Mouse (Mus musculus): ENCODE data around the gene Clca4b.
"Not testable (repeated sequence)": the region's sequence is repeated elsewhere in the genome, so short reads cannot be mapped to it uniquely, and the experiment has no call there.

Clca4b gene

DNA sequence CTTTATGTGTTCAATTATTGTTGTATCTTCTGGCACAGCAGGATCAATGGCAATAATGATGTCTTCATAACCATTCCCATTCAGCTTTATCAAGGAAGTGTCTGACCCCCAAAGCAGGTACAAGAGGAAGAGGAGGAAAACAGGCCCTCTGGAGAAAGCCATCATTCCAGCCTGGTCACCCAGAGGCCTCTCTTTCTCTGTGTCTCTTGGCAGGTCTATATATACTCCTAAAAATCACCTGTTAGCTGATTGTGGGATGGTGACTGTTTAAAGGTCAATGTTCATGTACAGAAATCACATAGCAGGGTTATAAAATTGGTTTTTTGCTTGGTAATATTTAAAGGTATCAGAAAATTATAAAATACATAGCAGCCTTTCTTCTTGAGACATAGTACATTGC is at the start of gene Clca4b:
Gene Clca4b, minus strand, starts transcription at position 195 of the 400 bp plus-strand sequence.
- DNase-seq (ENCODE audit: low read depth): no peak

DNA sequence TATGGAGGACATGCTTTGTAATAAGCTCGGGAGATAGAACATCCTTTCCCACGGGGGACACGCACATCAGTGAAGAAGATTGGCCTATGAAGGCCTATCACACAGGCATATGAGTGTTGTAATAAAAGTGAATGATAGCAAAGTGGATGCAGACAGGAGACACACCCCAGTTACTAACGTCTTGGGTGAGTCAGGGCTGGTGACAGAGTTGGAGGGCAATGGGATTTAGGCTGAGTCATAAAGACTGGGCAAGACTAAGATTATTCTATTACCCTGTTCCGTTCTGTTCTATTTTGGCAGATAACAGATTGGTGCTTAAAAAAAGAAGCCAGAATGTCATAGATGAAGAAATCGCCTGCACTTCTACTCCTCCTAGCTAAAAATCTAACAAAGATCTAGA is 48.2 kb upstream of the Clca4b start:
- DNase-seq (ENCODE audit: low read depth): no peak

- no peak for DNase-seq (ENCODE audit: low read depth)
Measured at GRCm38 (mm10) chr3:144977631-144978030, 45.3 kb upstream of the Clca4b start.

- DNase-seq (ENCODE audit: low read depth): no peak
Measured at GRCm38 (mm10) chr3:144976091-144976490, 43.8 kb upstream of the Clca4b start.

- no peak for DNase-seq (ENCODE audit: low read depth)
Measured at GRCm38 (mm10) chr3:144974945-144975344, 42.6 kb upstream of the Clca4b start, which contains the start of gene Clca4a. Clca4a (minus strand) TSS chr3:144975045.

DNA sequence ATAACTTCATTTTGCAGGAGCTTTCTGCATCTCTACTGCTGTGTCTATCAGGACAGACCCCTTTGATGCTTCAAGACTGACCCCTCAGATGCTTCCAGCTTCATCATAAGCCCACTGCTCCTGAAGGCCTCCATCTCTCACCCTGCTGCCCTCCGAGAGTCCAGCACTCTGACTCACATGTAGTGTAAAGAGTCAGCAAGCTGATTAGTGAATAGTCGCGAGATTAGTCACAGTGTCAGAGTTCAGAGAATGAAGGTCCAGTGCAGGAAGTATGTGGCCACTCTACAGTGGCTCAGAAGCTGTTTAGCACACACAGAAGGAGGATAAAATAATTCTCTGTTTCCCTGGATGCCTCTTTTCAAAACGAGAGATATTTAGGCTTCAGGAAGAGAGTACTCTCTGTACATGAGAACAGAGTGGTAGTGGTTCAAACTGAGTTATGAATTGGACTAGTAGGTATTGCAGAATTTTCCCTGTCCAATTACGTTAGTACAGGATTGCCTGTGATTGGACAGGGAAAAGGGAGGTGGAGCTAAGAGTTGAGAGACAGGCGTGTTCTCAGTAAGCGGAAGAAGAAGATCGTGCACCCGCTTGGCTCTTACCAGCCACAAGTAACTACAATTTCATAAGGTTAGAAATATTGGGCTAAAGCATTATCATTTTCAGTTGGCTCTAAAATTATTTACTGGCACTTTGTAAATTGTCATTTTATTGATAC is 39.4 kb upstream of the Clca4b start:
- no peak for DNase-seq (ENCODE audit: low read depth)

- DNase-seq (ENCODE audit: low read depth): no peak
Measured at GRCm38 (mm10) chr3:144969755-144970154, 37.4 kb upstream of the Clca4b start.

- DNase-seq (ENCODE audit: low read depth): no peak
Measured at GRCm38 (mm10) chr3:144966074-144966473, 33.7 kb upstream of the Clca4b start.

DNA sequence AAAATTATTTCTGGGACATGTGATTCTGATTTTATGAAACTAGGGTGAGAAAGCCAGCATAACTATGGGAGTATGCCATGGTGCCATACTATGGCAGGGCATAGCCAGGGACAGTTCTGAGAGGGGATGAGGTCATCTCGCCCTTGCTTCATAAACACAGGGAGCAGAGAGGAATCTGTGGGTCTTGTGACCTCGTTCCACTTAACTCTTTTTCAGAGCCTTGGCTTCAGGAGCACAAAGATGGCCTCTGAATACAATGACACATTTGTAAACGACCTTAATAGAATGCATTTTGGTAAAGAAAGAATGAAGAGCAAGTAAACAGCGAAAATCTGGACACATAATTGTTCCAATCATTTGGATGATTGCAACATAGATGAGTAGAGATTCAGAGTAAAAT is 18.5 kb upstream of the Clca4b start:
- DNase-seq (ENCODE audit: low read depth): no peak

DNA sequence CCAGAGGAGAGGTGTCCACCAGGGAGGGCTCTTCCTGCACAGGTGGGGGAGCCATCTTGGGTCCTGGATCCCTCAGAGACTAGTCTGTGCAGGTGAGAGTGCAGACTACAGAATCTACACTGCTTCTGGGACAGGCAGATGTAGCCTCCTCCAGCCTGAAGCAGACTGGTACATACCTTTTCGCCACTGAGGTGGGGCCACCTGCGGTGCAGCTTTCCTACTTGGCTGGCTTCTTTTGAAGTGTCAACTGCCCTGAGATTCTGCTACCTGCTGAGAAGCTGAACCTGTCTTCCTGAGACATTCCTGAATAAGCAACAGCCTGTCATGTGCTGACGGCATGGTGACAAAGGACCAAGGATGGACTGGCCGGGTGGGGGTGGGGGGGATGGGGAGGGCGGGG is 15.0 kb upstream of the Clca4b start:
- DNase-seq (ENCODE audit: low read depth): not testable (repeated sequence)

DNA sequence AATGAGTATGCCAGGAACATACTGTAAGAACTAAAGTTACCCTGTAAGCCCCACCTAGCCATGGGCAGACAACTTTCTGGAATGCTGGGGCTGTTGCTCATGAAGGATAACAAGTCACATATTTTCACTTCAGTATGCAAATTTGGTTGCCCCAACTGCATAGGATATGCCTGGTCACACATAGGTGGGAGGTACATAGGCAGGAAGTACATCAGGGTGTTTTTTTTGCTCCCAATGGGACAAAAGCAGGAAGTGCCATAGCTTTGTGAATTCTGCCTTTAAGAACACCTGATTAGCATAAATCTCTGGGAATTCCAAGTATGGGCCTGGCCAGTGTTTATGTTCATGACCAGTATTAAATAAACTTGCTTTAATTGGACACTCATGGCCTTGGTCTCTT is 1.3 kb upstream of the Clca4b start:
- not testable (repeated sequence) for DNase-seq (ENCODE audit: low read depth)

- peak; percentile 0 for DNase-seq (ENCODE audit: low read depth)
Measured at GRCm38 (mm10) chr3:144933011-144933491, 722 bp upstream of the Clca4b start.

DNA sequence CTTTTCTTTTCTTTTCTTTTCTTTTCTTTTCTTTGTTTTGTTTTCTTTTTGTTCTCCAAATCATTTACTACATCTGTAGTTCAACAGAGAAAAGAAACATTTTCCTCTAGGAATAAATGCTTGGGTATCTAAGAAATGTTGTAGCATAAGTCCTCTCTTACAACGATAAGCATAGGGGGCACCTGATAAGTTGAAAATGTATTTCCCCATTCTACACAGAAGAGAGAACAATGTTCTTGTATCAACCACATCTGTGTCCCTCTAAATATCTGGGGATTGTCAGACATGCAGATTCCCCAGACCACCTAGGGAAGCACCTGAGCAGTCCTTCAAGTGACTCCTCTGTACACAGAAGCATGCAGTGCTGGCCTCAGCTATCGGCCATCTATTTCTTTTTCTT is 18.3 kb downstream of the Clca4b start:
- no peak for DNase-seq (ENCODE audit: low read depth)

GRCm38 (mm10) chr3:144897042-144897678 is 35.2 kb downstream of the Clca4b start:
- DNase-seq (ENCODE audit: low read depth): no peak

- DNase-seq (ENCODE audit: low read depth): no peak
Measured at GRCm38 (mm10) chr3:144890246-144890758, 42.0 kb downstream of the Clca4b start.

DNA sequence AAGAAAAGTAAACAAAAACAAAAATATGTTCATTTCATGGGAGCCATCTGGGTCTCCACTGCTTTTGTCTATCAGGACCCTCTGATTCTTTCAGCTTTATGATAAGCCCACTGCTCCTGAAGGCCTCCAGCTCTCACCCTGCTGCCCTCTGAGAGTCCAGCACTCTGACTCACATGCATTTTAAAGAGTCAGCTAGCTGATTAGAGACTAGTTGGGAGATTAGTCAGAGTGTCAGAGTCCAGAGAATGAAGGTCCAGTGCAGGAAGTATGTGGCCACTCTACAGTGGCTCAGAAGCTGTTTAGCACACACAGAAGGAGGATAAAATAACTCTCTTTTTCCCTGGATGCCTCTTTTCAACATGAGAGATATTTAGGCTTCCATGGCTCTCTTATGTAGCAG is 45.4 kb downstream of the Clca4b start:
- DNase-seq (ENCODE audit: low read depth): no peak

DNA sequence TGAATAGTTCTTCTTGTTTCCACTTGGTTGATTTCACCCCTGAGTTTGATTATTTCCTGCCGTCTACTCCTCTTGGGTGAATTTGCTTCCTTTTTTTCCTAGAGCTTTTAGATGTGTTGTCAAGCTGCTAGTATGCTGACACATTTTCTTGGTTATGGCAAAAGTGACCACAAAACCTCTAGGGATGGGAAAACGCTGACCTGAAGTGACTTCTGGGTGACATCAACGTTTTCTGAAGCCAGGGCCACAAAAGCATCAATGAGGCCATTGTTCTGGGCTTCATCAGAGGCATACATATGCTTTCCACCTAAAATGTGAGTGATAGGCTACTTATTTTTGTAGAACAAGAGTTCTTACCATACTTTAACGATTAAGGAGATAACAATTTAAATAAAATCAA is 60.3 kb downstream of the Clca4b start:
- DNase-seq (ENCODE audit: low read depth): not testable (repeated sequence)
